Mouse (Mus musculus): Measurements from ENCODE around the gene Pygo1. TPM values are rescaled to one million over a fixed set of nuclear protein-coding genes. Genes with fewer than 3 reads are reported as not detected.

Gene Pygo1
- polyA plus RNA-seq, 1 experiment from 2014 or later = 4.3 TPM

DNA sequence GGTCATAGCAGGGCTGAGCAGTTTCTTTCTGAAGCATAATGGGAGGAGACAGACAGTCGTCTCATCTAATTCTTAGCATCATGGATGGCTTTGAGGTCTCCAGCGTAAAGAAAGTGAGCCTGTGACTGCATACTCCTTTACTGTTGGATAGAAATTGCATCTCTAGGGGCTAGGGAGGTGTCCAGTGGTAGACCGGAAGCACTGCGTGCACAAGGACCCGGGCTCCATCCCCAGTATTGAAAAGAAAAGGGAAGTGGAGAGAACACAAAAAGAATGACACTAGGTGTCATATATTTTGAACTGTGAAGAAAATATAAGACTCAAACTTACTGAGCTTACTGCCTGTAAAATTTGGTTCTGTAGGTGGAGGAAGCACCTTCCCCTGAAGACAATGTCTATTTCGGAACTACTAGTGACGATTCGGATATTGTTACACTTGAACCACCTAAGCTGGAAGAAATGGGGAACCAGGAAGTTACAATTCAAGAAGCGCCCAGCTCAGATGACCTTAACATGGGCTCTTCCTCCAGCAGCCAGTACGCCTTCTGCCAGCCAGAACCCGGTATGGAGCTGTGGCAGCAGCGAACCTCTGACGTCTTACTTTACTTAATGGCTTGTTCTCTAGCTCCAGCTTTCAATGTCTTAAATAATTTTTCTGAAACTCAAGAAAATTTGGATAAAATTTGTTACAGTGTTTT lies 76.0 kb downstream of the Pygo1 start:
- Histone ChIP-seq H3K4me1 (ENCODE audit: insufficient read depth, low read length) (no peaks in the 10 kb centered on the region), H3K4me3 (ENCODE audit: low read length) (no peak overlapping the region), H3K4me2 (replicated peaks; ENCODE audit: low read depth, low read length) (no peak overlapping the region), H3K27me3 (ENCODE audit: insufficient read depth, low read length) (no peaks in the 10 kb centered on the region), H3K9me3 (ENCODE audit: low read length) (no peaks in the 10 kb centered on the region), H3K27ac (ENCODE audit: low read length) (no peak overlapping the region), H3K36me3 (ENCODE audit: insufficient read depth, low read length) (peaks cover 7% of the 10 kb centered on the region; the same call in 1 of the 2 replicates), H3K9ac (replicated peaks; ENCODE audit: low read length) (no peak overlapping the region)
- ATAC-seq (ENCODE audit: low FRiP score, low TSS enrichment) = no peak
- 86% methylated on average over 13 of the region's 13 CpGs for WGBS

Other genes starting within 250 kb of the Pygo1 start
- gene Prtg, start 118.8 kb upstream of the Pygo1 start, polyA plus RNA-seq (2015; fragmentation: Nextera tagmentation; extraction: Ambion mirVana) = 1.8 and 2.0 TPM in 2 replicates
- 1.9 and 2.4 TPM in 2 replicates for gene Dyx1c1, start 33.1 kb downstream of the Pygo1 start, polyA plus RNA-seq (2015; fragmentation: Nextera tagmentation; extraction: Ambion mirVana)
- gene Gm44503, start 33.2 kb downstream of the Pygo1 start, polyA plus RNA-seq (2015; fragmentation: Nextera tagmentation; extraction: Ambion mirVana) = not detected in 2 replicates
- 19.5 and 23.7 TPM in 2 replicates for gene Ccpg1os, start 59.7 kb downstream of the Pygo1 start, polyA plus RNA-seq (2015; fragmentation: Nextera tagmentation; extraction: Ambion mirVana)
- 45.9 and 47.5 TPM in 2 replicates for gene Ccpg1, start 59.8 kb downstream of the Pygo1 start, polyA plus RNA-seq (2015; fragmentation: Nextera tagmentation; extraction: Ambion mirVana)
- gene Pigb, start 114.7 kb downstream of the Pygo1 start, polyA plus RNA-seq (2015; fragmentation: Nextera tagmentation; extraction: Ambion mirVana) = 15.4 and 19.9 TPM in 2 replicates
- 6.0 and 6.6 TPM in 2 replicates for gene Rab27a, start 119.2 kb downstream of the Pygo1 start, polyA plus RNA-seq (2015; fragmentation: Nextera tagmentation; extraction: Ambion mirVana)
- gene Khdc3, start 176.2 kb downstream of the Pygo1 start, polyA plus RNA-seq (2015; fragmentation: Nextera tagmentation; extraction: Ambion mirVana) = not detected in 2 replicates
- not detected in 2 replicates for gene Gm20509, start 176.8 kb downstream of the Pygo1 start, polyA plus RNA-seq (2015; fragmentation: Nextera tagmentation; extraction: Ambion mirVana)
- gene Rsl24d1, start 187.8 kb downstream of the Pygo1 start, polyA plus RNA-seq (2015; fragmentation: Nextera tagmentation; extraction: Ambion mirVana) = 109 and 110 TPM in 2 replicates

Data from kidney, embryonic 16.5 days (tissue).